Mouse (Mus musculus): ENCODE results near the gene Fbxl17.

DNA sequence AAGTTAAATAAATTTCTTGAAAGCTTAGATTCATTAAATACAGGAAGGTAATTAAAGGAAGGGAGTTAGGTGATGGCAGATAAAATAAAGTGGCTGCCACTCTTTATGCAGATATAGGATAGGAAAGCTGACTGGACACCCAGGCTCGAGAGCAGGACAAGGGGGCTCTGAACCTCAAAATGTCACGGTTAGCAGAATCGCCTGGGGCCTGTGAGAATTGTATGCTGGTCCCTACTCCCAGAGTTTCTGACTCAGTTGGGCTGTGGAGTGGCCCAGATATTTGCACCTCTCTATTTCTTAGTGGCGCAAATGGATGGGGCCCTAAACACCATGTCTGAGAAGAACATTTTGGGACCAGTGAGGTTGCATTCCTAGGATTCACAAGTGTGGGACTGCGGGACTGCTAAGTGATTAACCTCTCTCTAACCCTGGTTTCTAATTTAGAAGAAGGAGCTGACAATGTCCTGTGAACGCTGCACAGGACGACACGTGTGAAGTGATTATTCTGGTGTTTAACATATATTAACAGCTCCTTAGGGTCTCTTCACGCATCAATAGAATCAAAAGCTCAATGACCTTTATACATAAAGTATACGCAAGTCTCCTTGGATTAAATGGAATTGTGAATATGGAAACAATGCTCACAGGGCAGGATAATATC lies 314.8 kb downstream of the Fbxl17 start:
- no peak for TF ChIP-seq CTCF (IDR thresholded peaks at IDR 0.05; ENCODE audit: borderline replicate concordance, insufficient read depth, low read length)
- no peak for TF ChIP-seq POLR2A (IDR thresholded peaks at IDR 0.05; ENCODE audit: low read depth, low read length)

Data from embryonic fibroblast, embryonic 13.5 days (primary cell).